Mouse (Mus musculus) megakaryocyte, embryonic 14.5 days (primary cell): ENCODE results near the gene Tpgs1.

Experiments used
- FLI1 ChIP-seq: IDR thresholded peaks from 2 replicates; pipeline ENCODE4 v1.6.1; 2012; ENCODE audit warnings: low read length, inconsistent platforms, mixed read lengths
- GATA1 ChIP-seq: IDR thresholded peaks from 3 replicates; pipeline ENCODE4 v1.6.1; 2012; ENCODE audit warnings: mixed read lengths, low read length, inconsistent platforms, borderline replicate concordance

DNA sequence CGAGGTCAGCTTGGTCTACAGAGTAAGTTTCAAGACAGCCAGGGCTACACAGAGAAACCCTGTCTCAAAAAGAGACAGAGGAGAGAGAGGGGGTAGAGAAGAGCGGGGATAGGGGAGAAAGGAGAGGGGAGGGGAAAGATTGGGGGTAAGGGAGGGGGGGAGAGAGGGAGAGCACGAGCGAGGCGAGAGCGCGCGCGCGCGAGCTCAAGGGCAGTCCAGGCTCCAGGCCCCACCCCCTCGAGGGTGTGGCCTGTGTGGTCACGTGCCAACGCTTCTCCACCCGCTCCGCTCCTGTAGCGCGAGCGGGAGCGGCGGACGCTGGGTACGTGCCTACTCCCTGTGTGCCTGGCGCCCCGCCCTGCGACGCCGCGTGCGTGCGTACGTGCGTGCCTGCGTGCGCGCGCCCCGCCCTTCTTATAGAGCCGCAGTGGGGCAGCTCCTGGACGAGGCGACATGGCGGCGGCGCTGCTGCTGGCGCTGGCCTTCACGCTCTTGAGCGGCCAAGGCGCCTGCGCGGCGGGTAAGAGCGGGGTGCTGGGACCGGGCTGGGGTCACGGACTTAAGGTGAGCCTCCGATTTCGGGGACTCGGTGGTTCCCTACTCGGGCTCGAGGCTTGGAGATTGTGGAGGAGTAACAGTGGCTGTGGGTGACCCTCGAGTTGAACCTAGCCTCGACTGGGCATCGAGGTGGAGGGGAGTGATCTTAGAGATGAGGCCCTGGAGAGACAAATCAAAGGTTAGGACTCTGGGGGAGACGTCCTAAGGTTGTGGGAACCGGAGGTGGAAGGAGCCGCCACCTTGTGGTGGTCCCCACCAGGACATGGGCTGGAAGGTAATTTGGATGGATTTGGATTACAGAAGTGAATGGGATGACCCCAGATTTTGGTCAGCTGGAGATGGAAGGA, 35.1 kb downstream of the Tpgs1 start, which contains the start of gene Bsg:
- TF ChIP-seq GATA1 (no peak), FLI1 (no peak)
